Mouse (Mus musculus) left cerebral cortex, postnatal 36 days (tissue): ENCODE data around the gene Olfr94. TPM values are rescaled to one million over a fixed set of nuclear protein-coding genes. Genes with fewer than 3 reads are reported as not detected.

Experiments
- DNase-seq, 2 experiments: peaks; one replicate each; pipeline ENCODE4 v3.0.0; 2021 to 2022; ENCODE audit warnings: low spot score in 2 of 2, mixed read lengths in 1 of 2
- intact Hi-C: fragments of 180-260 bp; cut with DNase I; formaldehyde crosslinking; loops from one replicate; pipeline ENCODE4 v1.15.1; 2025
- total RNA-seq, 2 experiments: library from RNA; stranded (reverse); gene quantifications; 2 replicates each; pipeline ENCODE4 v1.2.3; 2021

The Olfr94 gene
- total RNA-seq, 2 experiments from 2014 or later, result not detected

- no peak for DNase-seq
- intact Hi-C loops, result no loop called here
Measured at GRCm38 (mm10) chr17:37161394-37161793, 39.4 kb downstream of the Olfr94 start, which contains the start of gene Olfr93. Gene Olfr93 (minus strand): TSS chr17:37161494.

Other genes starting within 250 kb of the Olfr94 start
- 100 to 1,000 TPM; 126 to 130 TPM for gene Ppp1r11, start 249.3 kb downstream of the Olfr94 start, total RNA-seq
- gene Znrd1, start 242.4 kb downstream of the Olfr94 start, total RNA-seq, result 10 to 100 TPM; 32.1 to 33.5 TPM
- 1 to 10 TPM; 3.6 to 3.8 TPM for gene Znrd1as, start 242.4 kb downstream of the Olfr94 start, total RNA-seq
- not detected for gene 2410137M14Rik, start 219.8 kb downstream of the Olfr94 start, total RNA-seq
- 1 to 10 TPM in 1 of 2 experiments, under 1 TPM in 1; 0.69 to 1.2 TPM for gene H2-M5, start 211.5 kb downstream of the Olfr94 start, total RNA-seq
- 10 to 100 TPM; 11.5 to 20.4 TPM for gene Zfp57, start 199.8 kb downstream of the Olfr94 start, total RNA-seq
- 10 to 100 TPM; 48.3 to 87.0 TPM for gene Mog, start 177.6 kb downstream of the Olfr94 start, total RNA-seq
- gene Gabbr1, start 155.0 kb downstream of the Olfr94 start, total RNA-seq, result 100 to 1,000 TPM; 679 to 696 TPM
- gene Olfr90, start 112.5 kb downstream of the Olfr94 start, total RNA-seq, result not detected
- not detected for gene Olfr91, start 102.7 kb downstream of the Olfr94 start, total RNA-seq
- gene Olfr92, start 80.9 kb downstream of the Olfr94 start, total RNA-seq, result not detected
- gene Olfr93, start 39.5 kb downstream of the Olfr94 start, total RNA-seq, result not detected
- not detected for gene Ubd, start 7.1 kb downstream of the Olfr94 start, total RNA-seq
- gene Olfr95, start 12.1 kb upstream of the Olfr94 start, total RNA-seq, result not detected
- gene Olfr96, start 19.2 kb upstream of the Olfr94 start, total RNA-seq, result not detected
- gene Olfr97, start 36.3 kb upstream of the Olfr94 start, total RNA-seq, result not detected
- gene Olfr98, start 62.8 kb upstream of the Olfr94 start, total RNA-seq, result not detected
- gene H2-M3, start 69.2 kb upstream of the Olfr94 start, total RNA-seq, result 1 to 10 TPM; 3.2 to 3.4 TPM
- not detected for gene Olfr99, start 82.5 kb upstream of the Olfr94 start, total RNA-seq
- not detected for gene Olfr101, start 103.3 kb upstream of the Olfr94 start, total RNA-seq
- not detected for gene Olfr102, start 116.1 kb upstream of the Olfr94 start, total RNA-seq
- gene Olfr103, start 138.7 kb upstream of the Olfr94 start, total RNA-seq, result not detected
- gene Olfr104-ps, start 158.6 kb upstream of the Olfr94 start, total RNA-seq, result not detected
- not detected for gene Olfr105-ps, start 178.0 kb upstream of the Olfr94 start, total RNA-seq
- not detected for gene Olfr106-ps, start 189.4 kb upstream of the Olfr94 start, total RNA-seq
- gene Olfr107, start 198.2 kb upstream of the Olfr94 start, total RNA-seq, result not detected
- gene Olfr108, start 244.5 kb upstream of the Olfr94 start, total RNA-seq, result not detected